Mouse (Mus musculus): Measurements from ENCODE around the gene Bpifb3. TPM values are rescaled to one million over a fixed set of nuclear protein-coding genes. Genes with fewer than 3 reads are reported as not detected.

The Bpifb3 gene
- polyA plus RNA-seq, 1 experiment, result not detected

GRCm38 (mm10) chr2:153931125-153931524 lies 13.1 kb downstream of the Bpifb3 start:
- H3K4me1 ChIP-seq (ENCODE audit: control insufficient read depth, insufficient read depth, low read length), result no peaks in the 10 kb centered on the region
- H3K4me3 ChIP-seq (ENCODE audit: insufficient read depth, low read length), result no peak overlapping the region
- no peak for TF ChIP-seq CTCF (IDR thresholded peaks at IDR 0.05; ENCODE audit: low read depth, low read length)
- no peak for TF ChIP-seq POLR2A (IDR thresholded peaks at IDR 0.05; ENCODE audit: borderline replicate concordance, low read depth, low read length)
- no peak overlapping the region for H3K27ac ChIP-seq (ENCODE audit: insufficient read depth, low read depth, low read length)

DNA sequence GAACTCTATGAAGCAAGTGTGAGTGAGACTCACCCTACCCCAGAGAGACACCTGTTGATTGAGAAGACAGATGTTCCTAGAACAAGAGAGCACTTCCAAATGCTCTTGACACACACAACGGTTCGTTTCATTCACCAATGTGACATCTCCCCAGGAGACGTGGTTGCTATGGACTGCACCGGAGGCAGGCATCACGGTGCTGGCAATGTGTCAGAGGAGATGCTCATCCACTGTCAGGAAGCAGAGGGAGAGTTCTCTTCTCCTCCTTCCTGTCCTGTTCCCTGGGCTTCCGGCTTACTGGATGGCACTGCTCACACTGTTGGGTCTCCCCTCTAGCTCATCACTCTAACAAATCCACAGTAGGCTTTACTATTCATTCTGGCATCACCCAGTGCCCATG lies 15.3 kb downstream of the Bpifb3 start:
- Histone ChIP-seq H3K4me3 (ENCODE audit: insufficient read depth, low read length) (no peak overlapping the region), H3K4me1 (ENCODE audit: control insufficient read depth, insufficient read depth, low read length) (no peaks in the 10 kb centered on the region), H3K27ac (ENCODE audit: insufficient read depth, low read depth, low read length) (no peak overlapping the region)
- no peak for TF ChIP-seq CTCF (IDR thresholded peaks at IDR 0.05; ENCODE audit: low read depth, low read length)
- TF ChIP-seq POLR2A (IDR thresholded peaks at IDR 0.05; ENCODE audit: borderline replicate concordance, low read depth, low read length), result no peak

DNA sequence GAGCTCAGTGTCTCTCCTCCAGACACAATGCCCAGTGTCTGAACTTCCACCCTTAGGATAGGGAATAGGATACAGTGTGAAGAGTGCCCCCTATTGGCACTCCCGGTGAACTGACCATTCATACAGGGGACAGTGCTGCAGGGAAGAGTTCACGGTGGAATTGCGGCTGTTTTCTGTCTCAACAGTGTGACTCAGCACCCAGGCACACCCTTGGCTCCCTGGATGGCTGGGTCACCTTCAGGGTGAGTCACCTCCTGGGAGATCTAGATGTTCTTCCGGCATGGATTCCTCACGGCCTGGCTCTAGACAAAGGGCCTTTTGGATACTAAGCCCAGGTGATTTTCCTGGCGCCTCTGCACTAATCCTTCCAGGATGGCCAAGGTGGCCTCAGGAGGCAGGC lies 17.3 kb downstream of the Bpifb3 start:
- Histone ChIP-seq H3K27ac (ENCODE audit: insufficient read depth, low read depth, low read length) (no peak overlapping the region), H3K4me3 (ENCODE audit: insufficient read depth, low read length) (no peak overlapping the region), H3K4me1 (ENCODE audit: control insufficient read depth, insufficient read depth, low read length) (no peaks in the 10 kb centered on the region)
- no peak for TF ChIP-seq CTCF (IDR thresholded peaks at IDR 0.05; ENCODE audit: low read depth, low read length)
- TF ChIP-seq POLR2A (IDR thresholded peaks at IDR 0.05; ENCODE audit: borderline replicate concordance, low read depth, low read length), result no peak

DNA sequence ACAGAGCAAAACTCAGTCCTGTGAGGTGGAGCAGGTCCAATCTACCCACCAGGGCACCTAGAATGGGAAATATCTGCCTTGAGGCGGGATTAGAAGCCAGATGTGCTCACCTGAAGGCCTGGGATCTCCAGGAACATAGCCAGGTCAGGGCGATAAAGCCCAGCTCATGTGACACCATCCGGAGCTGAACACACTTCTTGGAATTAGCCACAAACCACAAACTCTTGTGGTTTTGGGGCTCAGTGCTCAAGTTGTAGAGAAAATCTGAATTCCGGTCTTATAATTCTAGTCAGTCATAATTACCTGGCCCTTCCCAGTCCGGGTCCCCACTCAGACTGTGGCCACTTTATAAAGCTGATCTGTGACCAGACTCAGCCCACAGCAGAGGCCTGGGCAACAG lies 19.8 kb downstream of the Bpifb3 start, which contains the start of gene Bpifb4:
Bpifb4 (plus strand) TSS at position 370 of the 400 bp plus-strand sequence.
- H3K4me1 ChIP-seq (ENCODE audit: control insufficient read depth, insufficient read depth, low read length), result no peaks in the 10 kb centered on the region
- no peak within 1 kb of the TSS for H3K4me3 ChIP-seq (ENCODE audit: insufficient read depth, low read length)
- TF ChIP-seq POLR2A (IDR thresholded peaks at IDR 0.05; ENCODE audit: borderline replicate concordance, low read depth, low read length), result no peak
- TF ChIP-seq CTCF (IDR thresholded peaks at IDR 0.05; ENCODE audit: low read depth, low read length), result no peak
- no peak within 1 kb of the TSS for H3K27ac ChIP-seq (ENCODE audit: insufficient read depth, low read depth, low read length)

GRCm38 (mm10) chr2:153943537-153943936 lies 25.5 kb downstream of the Bpifb3 start:
- H3K4me1 ChIP-seq (ENCODE audit: control insufficient read depth, insufficient read depth, low read length), result no peaks in the 10 kb centered on the region
- TF ChIP-seq POLR2A (IDR thresholded peaks at IDR 0.05; ENCODE audit: borderline replicate concordance, low read depth, low read length) (no peak), CTCF (IDR thresholded peaks at IDR 0.05; ENCODE audit: low read depth, low read length) (peak; percentile 86)
- no peak overlapping the region for H3K4me3 ChIP-seq (ENCODE audit: insufficient read depth, low read length)
- H3K27ac ChIP-seq (ENCODE audit: insufficient read depth, low read depth, low read length), result no peak overlapping the region

- H3K4me3 ChIP-seq (ENCODE audit: insufficient read depth, low read length), result no peak overlapping the region
- TF ChIP-seq POLR2A (IDR thresholded peaks at IDR 0.05; ENCODE audit: borderline replicate concordance, low read depth, low read length), result no peak
- no peak for TF ChIP-seq CTCF (IDR thresholded peaks at IDR 0.05; ENCODE audit: low read depth, low read length)
- no peak overlapping the region for H3K27ac ChIP-seq (ENCODE audit: insufficient read depth, low read depth, low read length)
These were observed 26.5 kb downstream of the Bpifb3 start for GRCm38 (mm10) chr2:153944567-153944966.

GRCm38 (mm10) chr2:153952897-153953296 lies 34.9 kb downstream of the Bpifb3 start:
- Histone ChIP-seq H3K27ac (ENCODE audit: insufficient read depth, low read depth, low read length) (no peak overlapping the region), H3K4me3 (ENCODE audit: insufficient read depth, low read length) (no peak overlapping the region), H3K4me1 (ENCODE audit: control insufficient read depth, insufficient read depth, low read length) (no peaks in the 10 kb centered on the region)
- 0 out of 2 replicates have a peak, but pooled peaks have one; percentile 30 for TF ChIP-seq CTCF (IDR thresholded peaks at IDR 0.05; ENCODE audit: low read depth, low read length)
- no peak for TF ChIP-seq POLR2A (IDR thresholded peaks at IDR 0.05; ENCODE audit: borderline replicate concordance, low read depth, low read length)

More at GRCm38 (mm10) chr2:153944567-153944966, 26.5 kb downstream of the Bpifb3 start:
- H3K4me1 ChIP-seq (ENCODE audit: control insufficient read depth, insufficient read depth, low read length), result no peaks in the 10 kb centered on the region

DNA sequence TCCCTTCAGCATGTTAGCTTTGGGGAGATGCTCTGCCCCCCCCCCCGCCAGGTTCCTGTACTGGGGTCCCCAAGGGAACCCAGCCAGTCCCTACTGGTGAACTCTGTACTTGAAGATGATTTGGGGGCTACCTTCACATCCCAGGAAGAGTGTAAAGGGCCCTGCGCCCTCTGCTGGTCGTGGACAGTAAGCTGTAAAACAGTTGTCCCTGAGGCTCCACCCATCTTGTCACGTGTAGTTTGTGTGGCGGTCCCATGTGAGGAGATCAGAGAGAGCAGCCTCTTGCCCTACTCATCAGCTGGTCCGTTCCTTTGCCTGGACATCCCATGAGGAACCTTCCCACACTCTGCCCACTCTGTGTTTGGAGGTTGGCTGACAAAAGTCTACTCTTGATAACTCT lies 35.8 kb downstream of the Bpifb3 start:
- H3K4me3 ChIP-seq (ENCODE audit: insufficient read depth, low read length), result no peak overlapping the region
- H3K4me1 ChIP-seq (ENCODE audit: control insufficient read depth, insufficient read depth, low read length), result no peaks in the 10 kb centered on the region
- TF ChIP-seq CTCF (IDR thresholded peaks at IDR 0.05; ENCODE audit: low read depth, low read length), result peak; percentile 81
- no peak for TF ChIP-seq POLR2A (IDR thresholded peaks at IDR 0.05; ENCODE audit: borderline replicate concordance, low read depth, low read length)
- no peak overlapping the region for H3K27ac ChIP-seq (ENCODE audit: insufficient read depth, low read depth, low read length)

DNA sequence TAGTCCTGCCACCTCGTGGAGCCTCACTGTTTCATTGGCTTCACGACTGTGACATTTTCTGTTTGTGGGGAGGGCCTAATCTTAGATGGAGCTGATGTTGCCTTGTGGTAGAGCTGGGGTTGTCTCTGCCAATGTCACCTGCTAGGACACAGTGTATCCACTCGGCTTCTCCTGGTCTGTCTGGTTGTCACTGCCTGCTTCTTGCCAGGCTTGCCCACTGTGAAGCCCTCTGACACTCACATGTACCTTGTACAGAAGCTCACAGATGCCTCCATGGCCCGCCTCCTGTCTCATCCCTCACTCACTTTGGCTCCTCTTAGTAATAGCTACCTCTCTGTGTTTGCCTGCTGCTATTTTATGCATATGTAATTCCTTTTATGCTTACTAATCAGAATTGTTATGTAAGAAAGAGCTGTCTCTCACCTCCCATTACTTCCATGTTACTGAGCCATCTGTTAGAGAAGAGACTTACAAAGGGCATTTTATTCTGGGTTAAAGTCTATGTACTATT lies 44.8 kb downstream of the Bpifb3 start:
- H3K27ac ChIP-seq (ENCODE audit: insufficient read depth, low read depth, low read length), result no peak overlapping the region
- TF ChIP-seq CTCF (IDR thresholded peaks at IDR 0.05; ENCODE audit: low read depth, low read length) (no peak), POLR2A (IDR thresholded peaks at IDR 0.05; ENCODE audit: borderline replicate concordance, low read depth, low read length) (no peak)
- H3K4me1 ChIP-seq (ENCODE audit: control insufficient read depth, insufficient read depth, low read length), result no peaks in the 10 kb centered on the region
- no peak overlapping the region for H3K4me3 ChIP-seq (ENCODE audit: insufficient read depth, low read length)

- H3K4me1 ChIP-seq (ENCODE audit: control insufficient read depth, insufficient read depth, low read length), result no peaks in the 10 kb centered on the region
- H3K27ac ChIP-seq (ENCODE audit: insufficient read depth, low read depth, low read length), result no peak overlapping the region
- TF ChIP-seq CTCF (IDR thresholded peaks at IDR 0.05; ENCODE audit: low read depth, low read length), result no peak
- no peak for TF ChIP-seq POLR2A (IDR thresholded peaks at IDR 0.05; ENCODE audit: borderline replicate concordance, low read depth, low read length)
- no peak overlapping the region for H3K4me3 ChIP-seq (ENCODE audit: insufficient read depth, low read length)
These were observed 45.3 kb downstream of the Bpifb3 start for GRCm38 (mm10) chr2:153963334-153963733.

All from bone marrow macrophage, adult 2 months (primary cell).